Mouse (Mus musculus) lung, postnatal 0 days (tissue): ENCODE measurements around the gene Lrrn2.

Experiments
- CTCF ChIP-seq: IDR thresholded peaks from 2 replicates; pipeline ENCODE4 v1.5.1; 2016; ENCODE audit warnings: antibody characterized with exemption, mild to moderate bottlenecking
- EP300 ChIP-seq: IDR thresholded peaks from 2 replicates; pipeline ENCODE4 v1.6.1; 2016; ENCODE audit warnings: antibody characterized with exemption, mild to moderate bottlenecking, control low read depth

- TF ChIP-seq CTCF (no peak), EP300 (no peak)
Measured at GRCm38 (mm10) chr1:132903519-132903918, 23.4 kb downstream of the Lrrn2 start.
